Mouse (Mus musculus) CD4-positive, CD25-positive, alpha-beta regulatory T cell, adult 4 months (primary cell): ENCODE results near the gene Nosip. TPM values are rescaled to one million over a fixed set of nuclear protein-coding genes. Genes with fewer than 3 reads are reported as not detected.
A peak's percentile ranks its signal among the peaks of the same experiment; 100 is the strongest.

Experiments used
- ATAC-seq: one replicate; pipeline ENCODE4 v1.8.0; 2017
- polyA plus RNA-seq, 2 experiments: library from polyadenylated mRNA; unstranded; fragments of 100-300 nt; shearing (Covaris generic); gene quantifications; one replicate each; pipeline ENCODE4 v1.2.1; 2017

The Nosip gene
- polyA plus RNA-seq, 2 experiments from 2014 or later = 158 to 199 TPM

DNA sequence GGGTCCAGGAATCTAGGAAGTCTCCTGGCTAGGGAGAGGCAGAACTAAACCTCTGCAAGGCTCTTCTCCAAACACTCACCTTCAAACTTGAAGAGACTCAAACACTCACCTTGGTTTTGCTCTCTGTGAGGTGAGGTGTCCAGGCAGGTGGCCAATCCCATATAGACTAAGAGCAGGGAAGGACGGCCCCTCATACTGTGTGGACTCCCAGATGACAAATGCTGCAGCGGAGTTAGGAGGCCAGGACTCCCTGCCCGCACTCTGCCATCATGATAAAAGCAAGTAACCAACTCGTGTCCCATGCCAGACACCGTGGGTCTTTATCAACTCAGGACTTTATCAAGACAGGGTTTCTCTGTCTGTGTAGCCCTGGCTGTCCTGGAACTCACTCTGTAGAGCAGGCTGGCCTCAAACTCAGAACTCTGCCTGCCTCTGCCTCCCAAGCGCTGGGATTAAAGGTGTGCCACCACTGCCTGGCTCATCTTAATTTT lies 1.6 kb upstream of the Nosip start:
- ATAC-seq = no peak

DNA sequence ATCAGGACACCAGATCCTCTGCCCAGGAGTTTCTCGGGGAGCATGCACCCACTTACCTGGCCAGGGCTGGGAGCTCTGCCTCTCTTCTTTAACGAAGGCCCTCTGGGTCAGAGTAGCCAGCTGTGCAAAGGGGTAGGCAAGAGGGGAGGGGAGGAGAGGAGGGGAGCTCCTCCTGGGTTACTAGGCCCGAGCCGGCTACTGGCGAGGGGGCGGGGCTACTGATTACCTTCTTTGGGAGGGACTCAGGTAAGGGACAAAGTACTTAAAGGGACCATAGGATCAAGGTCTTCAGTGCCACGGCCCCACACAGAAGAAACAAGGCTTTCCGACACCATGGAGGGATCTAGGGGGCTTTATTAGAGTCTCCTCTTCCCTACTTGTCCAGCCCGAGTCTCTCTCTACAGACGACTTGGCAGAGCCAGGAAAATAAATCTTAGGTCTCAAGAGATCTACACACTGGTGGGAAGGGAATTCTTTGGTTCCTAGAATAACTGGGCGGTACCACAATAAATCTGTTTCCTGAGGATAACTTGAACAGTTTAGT lies 625 bp upstream of the Nosip start:
- no peak for ATAC-seq

DNA sequence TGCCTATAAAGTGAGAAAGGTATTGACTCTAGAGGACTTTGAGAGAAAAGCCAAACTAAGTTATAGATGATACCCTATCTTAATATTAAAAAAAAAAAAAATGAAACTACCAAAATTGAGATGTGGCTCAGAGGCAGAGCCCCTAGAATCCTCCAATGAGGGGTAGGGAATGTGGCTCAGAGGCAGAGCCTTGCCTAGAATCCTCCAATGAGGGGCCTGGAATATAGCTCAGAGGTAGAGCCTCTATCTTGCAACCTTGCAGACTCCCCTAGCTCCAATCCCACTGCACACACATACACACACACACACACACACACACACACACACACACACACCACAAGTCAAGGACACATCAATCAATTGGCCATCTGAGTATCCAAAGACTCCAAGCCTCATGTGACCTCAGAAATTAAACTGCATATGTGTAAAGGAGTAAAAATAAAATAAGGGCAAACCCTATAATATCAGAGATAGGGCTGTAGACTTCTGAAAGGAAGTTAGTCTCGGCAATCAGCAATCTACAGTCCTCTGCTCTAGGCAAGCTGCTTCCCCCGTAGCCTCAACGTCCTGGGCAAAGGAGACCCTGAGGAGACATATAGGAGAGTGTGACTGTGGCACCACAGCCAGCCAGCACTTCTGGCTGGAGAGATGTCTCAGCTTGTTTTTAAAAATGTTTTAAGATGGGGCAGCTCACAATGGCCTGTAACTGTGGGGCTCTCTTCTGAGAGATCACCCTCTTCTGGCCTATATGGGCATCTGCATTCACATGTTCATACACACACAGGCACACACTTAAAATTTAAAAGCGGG lies 5.2 kb downstream of the Nosip start:
- ATAC-seq = no peak

DNA sequence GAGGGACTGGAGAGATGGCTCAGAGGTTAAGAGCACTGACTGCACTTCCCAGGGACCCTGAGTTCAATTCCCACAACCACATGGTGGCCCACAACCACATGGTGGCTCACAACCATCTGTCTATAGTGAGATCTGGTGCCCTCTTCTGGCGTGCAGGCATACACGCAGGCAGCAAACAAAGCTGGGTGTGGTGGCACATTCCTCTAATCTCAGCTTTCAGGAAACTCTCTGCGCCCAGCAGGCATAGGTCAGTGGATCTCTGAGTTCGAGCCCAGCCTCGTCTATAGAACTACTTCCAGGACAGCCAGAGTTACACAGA lies 5.7 kb downstream of the Nosip start:
- peak; percentile 60 for ATAC-seq

DNA sequence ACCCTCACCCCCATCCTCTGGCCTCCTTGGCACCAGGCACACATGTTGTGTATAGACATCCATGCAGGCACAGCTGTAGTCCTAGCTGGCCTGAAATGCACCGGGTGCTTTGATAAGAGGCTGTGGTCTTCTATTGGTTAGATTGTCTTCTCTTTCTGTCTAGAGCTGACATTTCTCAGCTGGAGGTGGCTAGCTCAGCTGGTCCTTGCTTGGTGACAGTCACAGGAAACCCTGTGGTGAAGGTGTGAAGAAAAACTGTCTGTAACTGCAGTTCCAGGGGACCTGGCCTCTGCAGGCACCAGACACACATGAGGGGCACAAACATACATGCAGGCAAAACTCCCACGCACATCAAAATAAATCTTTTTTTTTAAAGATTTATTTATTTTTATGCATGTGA lies 7.4 kb downstream of the Nosip start:
- peak; percentile 80 for ATAC-seq

- no peak for ATAC-seq
Observed at GRCm38 (mm10) chr7:45072230-45072629, 10.0 kb downstream of the Nosip start.

DNA sequence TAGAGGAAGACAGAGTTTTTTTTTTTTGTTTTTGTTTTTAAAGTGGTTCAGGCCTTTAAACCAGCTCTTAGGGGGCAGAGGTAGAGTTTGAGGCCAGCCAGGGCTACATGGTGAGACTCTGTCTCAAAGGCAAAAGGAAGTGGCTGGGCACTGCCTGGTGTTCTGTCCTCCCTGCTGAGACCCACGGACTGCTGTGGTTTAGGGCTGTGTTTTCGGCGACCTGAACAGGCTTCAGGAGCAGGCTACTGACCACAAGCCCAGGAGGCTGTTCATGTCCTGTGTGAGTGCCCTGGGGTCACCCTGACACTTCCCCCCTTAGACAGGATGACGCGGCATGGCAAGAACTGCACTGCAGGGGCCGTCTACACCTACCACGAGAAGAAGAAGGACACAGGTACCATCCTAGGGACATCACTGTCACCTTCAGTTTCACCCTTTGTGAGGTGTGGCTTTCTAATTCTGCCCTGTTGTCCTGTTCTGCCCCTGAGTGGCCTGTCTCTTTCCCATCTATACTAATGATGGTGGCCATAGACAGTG lies 11.0 kb downstream of the Nosip start:
- ATAC-seq = no peak

DNA sequence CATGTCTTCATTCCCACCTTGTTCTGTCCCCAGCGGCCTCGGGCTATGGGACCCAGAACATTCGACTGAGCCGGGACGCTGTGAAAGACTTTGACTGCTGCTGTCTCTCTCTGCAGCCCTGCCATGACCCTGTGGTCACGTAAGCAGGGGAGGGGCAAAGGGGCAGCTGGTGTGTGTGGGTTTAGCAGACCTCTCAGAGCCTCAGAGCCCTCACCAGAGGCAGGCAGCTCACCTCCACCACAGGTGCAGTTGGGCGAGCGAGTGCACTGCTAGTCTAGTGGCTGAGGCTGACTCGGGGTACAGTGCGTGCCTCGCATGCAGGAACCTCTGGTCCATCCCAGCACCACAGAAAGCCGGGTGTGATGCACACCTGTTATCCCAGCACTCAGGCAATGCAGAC lies 11.7 kb downstream of the Nosip start:
- ATAC-seq = no peak

DNA sequence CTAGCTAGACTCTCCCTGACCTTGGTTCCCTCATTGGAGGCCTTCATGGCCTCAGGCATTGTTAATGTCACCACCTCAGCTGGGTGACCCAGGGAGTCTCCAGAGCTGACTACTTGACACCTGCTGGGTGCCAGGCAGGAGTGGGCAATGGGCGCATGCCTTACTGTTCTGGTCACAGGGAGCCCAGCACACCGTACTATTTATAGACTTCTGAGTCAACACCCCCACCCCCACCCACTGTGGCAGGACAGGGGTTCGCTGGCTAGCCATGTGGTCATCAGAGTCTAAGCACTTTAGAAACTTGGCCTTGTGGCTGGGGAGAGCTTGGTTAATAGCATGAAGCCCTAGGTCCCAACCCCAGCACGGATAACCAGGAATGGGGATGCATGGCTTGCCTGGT lies 13.2 kb downstream of the Nosip start:
- no peak for ATAC-seq

- no peak for ATAC-seq
Observed at GRCm38 (mm10) chr7:45076501-45076900, 14.3 kb downstream of the Nosip start.

GRCm38 (mm10) chr7:45077322-45077721 lies 15.1 kb downstream of the Nosip start:
- no peak for ATAC-seq

GRCm38 (mm10) chr7:45077829-45078228 lies 15.6 kb downstream of the Nosip start:
- ATAC-seq = no peak

- ATAC-seq = no peak
Observed at GRCm38 (mm10) chr7:45078513-45078912, 16.3 kb downstream of the Nosip start.

GRCm38 (mm10) chr7:45079856-45080255 lies 17.6 kb downstream of the Nosip start:
- peak; percentile 57 for ATAC-seq

- no peak for ATAC-seq
Observed at GRCm38 (mm10) chr7:45081016-45081415, 18.8 kb downstream of the Nosip start.

DNA sequence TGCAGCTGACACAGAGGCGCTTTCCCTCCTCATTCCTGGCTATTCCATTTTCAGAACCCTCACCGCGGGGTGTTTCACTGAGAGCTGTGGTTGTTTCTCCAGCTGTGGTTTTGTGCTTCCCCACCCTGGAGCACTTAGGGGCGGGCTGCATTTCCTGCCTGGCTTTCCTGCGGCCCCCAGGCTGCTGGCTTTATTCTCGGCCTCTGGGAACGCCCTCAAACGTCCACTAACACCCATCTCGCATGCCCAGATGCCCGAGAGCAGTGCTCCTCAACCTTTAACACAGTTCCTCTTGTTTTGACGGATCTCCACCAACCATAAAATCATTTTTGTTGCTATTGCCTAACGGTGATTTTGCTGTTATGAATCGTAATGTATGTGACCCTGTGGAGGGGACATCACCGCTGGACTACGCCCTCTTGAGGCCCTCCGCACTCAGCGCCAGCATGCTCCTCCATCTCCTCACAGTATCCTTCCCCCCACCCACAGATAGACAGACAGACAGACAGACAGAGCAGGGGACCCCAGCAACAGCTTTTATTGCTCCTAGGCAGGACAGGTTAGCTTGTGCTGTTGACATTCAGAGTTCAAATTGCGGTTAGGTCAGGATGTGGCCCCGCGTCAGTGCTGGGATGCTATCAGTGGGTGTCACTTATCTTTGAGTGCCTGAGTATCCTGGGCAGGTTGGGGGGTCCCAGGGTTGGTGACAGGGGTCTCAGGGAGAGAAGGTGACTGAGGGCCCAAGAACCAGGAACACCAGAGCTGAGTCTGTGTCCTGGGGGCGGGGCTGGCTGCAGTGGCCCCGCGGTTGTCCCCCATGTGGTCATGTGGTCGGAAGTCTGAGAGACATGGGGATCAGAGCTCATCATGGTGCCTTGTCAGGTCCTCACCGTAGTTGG lies 20.4 kb downstream of the Nosip start:
- peak; percentile 76 for ATAC-seq

DNA sequence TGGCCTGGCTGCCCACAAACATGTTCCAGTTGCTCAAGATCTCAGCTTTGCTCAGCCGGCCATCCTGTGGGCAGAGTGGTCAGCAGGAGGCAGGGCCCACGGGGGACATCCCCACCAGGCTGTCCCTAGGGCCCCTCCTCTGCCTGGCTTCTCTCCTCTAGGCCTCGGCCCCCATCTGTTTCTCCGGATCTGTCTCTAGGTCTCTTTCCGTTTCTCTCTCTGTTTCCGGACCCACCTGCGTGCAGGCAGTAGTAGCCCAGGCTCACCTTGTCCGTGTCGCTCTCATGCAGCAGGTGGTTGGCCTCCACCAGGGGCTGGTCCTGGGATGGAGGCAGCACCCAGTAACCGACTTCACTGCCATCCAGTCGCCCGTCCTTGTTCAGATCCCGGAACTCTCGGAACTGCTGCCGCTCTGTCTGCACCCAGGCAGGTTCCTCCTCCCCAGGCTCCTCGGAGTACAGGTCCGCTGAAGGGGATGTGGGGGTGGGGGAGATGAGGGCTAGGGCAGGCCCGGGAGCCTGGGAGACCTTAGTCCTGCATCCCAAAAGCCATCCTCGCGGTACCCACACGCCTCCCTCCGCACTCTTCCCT lies 21.2 kb downstream of the Nosip start:
- ATAC-seq = peak; percentile 53

GRCm38 (mm10) chr7:45086084-45086483 lies 23.9 kb downstream of the Nosip start:
- ATAC-seq = no peak

GRCm38 (mm10) chr7:45088597-45088996 lies 26.4 kb downstream of the Nosip start:
- no peak for ATAC-seq

DNA sequence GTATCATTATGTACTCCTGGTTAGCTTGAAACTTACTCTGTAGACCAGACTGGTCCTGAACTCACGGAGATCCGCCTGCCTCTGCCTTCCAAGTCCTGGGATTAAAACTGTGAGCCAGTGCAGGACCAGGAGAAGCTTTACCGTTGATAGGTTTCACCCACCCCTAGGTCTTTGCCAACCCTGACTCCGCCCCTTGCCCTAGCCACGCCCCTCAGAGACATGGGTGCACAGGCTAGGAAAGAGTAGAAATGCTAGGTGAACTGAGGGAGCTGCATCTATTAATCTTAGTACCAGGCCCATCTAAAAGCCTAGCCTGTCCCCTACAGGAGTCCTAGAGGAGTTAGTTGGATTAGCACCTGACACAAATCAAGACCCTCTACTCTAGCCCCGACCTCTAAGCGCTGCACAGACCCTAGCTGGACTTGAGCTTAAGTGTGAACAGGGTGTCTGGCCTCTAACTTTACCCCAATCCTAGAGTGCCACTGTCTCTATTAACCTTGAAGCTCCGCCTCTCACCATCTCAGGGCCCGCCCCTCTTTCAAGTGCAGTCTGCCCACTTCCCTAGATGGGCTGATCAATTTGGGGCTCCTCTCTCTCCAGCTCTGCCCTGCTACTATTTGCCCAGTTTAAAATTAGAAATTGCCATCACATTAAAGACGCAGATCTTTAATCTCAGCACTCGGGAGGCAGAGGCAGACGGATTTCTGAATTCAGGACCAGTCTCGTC lies 28.2 kb downstream of the Nosip start:
- ATAC-seq = peak; percentile 59

DNA sequence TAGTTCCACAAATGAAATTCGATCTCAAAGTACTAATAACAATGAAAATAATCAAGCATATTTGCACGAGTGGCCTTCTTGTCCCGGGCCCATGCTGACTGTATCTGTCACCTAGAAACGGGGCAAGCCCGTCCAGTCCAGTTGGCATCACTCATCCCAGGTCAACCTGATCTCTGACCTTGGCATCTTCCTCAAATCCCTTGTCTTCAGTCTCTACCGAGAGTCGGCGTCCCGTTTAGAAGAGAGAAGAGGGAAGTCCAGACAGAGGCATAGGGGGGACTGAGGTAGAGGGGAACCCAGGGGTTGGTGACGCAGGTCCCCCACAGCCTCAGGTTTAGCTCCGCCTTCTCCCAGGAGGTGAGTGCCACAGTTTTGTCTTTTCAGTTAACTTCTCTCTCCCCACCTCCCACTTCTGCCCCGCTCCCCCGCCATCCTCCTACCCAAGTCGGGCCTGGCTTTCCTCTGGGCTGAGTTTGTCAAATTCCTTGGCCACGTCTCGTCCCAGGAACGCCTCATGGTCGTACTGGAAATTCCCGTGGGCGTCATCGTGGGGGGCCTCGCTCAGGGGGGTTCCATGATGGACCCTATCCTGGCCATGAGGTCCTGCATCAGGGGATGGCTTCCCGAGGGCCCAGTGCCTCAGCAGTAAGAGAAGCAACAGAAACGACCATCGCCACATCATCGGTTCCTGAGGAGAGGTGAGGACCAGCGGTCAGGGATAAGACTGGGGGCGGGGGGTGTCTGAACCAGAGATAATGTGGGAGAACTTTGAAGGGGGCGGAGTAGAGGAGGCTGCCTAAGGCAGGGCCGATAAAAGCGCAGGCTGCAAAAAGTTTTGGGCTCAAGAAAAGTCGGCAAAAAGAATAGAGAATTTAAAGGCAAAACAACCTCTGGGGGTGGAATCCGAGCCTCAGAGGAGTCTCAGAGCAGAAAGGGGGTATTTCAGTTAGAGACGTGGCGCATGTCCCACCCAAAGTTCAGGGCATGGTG lies 29.1 kb downstream of the Nosip start:
- no peak for ATAC-seq
